Mouse (Mus musculus) adrenal gland, adult 18-20 months (tissue): Measurements from ENCODE around the gene Tarbp1. TPM values are rescaled to one million over a fixed set of nuclear protein-coding genes. Genes with fewer than 3 reads are reported as not detected.
A peak's percentile ranks its signal among the peaks of the same experiment; 100 is the strongest.
"Not testable (repeated sequence)": the region's sequence is repeated elsewhere in the genome, so short reads cannot be mapped to it uniquely, and the experiment has no call there.

Experiments used
- DNase-seq, 2 experiments: peaks; one replicate each; pipeline ENCODE4 v3.0.0; 2021 to 2022; ENCODE audit warnings: low spot score in 2 of 2
- total RNA-seq, 2 experiments: library from RNA; stranded (reverse); gene quantifications; 1 replicate in 1 of 2; 2 replicates in 1 of 2; pipeline ENCODE4 v1.2.3; 2021

Gene Tarbp1
- total RNA-seq, 2 experiments from 2014 or later: 4.4 to 6.0 TPM

DNA sequence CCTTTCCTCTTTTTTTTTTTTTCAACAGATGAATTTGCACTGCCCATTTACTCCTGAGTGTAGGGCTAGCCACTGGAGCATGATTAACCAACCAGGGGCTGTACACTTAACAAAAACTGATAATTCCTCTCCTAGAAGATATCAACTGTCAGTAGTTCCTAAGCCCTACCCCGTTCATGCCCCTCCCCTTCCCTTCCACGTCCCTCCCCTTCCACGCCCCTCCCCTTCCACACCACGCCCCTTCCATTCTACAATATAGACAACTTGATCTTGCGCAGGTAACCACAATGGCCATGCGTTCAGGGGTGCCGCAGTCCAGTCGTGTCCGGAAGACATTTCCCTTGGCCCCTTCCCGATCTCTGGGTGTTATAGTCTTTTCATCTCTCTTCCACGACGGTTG, 20.6 kb upstream of the Tarbp1 start:
- no peak for DNase-seq

GRCm38 (mm10) chr8:126494160-126495110, 19.6 kb upstream of the Tarbp1 start:
- DNase-seq: no peak

- DNase-seq: peak; percentile 78 to 79
Measured at GRCm38 (mm10) chr8:126482938-126483337, 8.1 kb upstream of the Tarbp1 start.

- DNase-seq: no peak
Measured at GRCm38 (mm10) chr8:126482348-126482720, 7.5 kb upstream of the Tarbp1 start.

- peak in 1 of 2 experiments; percentile 56 for DNase-seq
Measured at GRCm38 (mm10) chr8:126481494-126482347, 6.9 kb upstream of the Tarbp1 start.

GRCm38 (mm10) chr8:126480366-126480765, 5.5 kb upstream of the Tarbp1 start:
- DNase-seq: no peak

DNA sequence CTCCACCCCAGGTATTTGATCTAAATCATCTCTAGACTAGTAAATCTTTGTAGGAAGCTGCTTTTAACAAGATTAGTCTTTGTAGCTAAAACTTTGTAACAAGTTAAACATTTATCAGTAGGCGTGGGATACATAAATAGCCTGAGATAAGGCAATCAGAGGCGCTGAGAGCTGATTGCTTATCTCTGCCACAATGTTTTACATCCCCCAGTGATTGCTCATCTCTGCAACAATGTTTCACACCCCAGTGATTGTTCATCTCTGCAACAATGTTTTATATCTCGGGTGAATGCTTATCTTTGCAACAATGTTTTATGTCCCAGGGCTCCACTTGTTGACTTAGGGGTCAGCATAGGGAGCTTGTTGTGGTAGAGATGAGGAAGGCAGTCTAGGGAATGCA, 3.8 kb upstream of the Tarbp1 start:
- no peak for DNase-seq

DNA sequence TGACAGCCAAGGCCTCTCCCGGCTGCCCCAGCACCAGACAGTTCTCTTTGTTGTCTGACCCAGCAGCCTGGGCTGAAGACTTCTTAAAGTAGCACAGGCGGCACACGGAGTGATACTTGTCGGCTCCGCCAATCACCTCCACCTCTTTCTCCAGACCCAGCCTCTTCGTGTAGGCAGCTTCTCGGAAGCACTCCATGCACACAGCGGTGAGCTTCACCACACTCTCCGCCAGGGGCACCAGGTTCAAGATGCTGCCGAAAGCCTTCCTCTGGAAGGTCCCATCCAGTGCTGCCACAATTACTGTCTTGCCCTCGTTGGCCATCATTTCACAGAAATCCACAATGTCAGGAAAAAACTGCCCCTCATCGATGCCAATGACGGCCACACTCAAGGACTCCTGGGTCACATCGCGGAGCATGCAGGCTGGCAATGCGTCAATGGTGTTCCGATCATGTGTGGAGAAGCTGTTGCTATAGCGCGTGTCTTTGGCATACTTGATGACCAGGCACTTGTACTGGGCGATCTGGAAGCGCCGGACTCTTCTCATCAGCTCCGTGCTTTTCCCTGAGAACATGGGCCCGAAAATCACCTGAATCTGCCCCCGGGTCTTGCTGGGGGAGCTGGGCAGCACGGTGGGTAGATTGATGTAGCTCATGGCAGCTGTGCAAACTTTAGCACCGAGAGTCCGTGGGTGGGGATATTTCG, 1.4 kb upstream of the Tarbp1 start:
- not testable (repeated sequence) for DNase-seq

DNA sequence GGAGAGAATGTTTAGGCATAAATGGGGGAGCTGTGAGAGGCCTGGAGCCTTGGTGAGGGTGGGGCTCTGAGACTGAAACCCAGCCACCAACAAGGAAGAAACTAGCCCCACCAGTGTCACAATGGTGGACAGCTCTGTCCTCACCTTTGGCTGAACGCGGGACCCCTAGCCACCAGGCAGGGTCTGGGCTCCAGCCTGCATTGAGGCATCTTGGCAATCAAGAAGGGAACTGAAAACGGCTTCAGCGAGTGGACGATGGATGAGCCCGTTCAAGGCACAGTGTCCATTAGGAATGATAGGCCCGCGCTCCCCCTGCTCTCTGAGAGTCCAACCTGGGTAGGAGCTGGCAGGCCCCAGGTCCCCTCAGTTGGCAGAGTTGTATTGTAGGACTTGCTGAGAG, 873 bp upstream of the Tarbp1 start:
- DNase-seq: not testable (repeated sequence)

GRCm38 (mm10) chr8:126473802-126474298, 1.0 kb downstream of the Tarbp1 start:
- no peak for DNase-seq

- no peak for DNase-seq
Measured at GRCm38 (mm10) chr8:126464071-126464470, 10.8 kb downstream of the Tarbp1 start.

DNA sequence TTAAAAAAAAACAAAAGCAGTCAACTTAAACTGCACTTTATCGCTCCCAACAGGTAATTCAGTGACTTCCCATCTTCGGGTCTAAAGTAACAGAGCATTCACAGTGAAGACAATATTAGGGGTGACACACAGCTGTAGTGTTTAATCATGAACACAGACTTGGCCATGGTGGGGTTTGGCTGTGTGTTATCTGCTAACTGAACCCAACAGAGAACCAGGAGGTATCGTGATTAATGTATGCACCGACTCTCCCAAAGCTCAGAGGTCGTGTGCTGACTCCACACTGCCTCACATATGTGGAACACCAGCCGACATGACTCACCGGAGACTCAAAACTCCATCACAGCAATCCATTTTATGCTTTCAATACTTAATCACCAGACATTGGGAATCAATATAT, 13.1 kb downstream of the Tarbp1 start:
- no peak for DNase-seq

- DNase-seq: peak; percentile 52 to 71
Measured at GRCm38 (mm10) chr8:126460274-126460673, 14.6 kb downstream of the Tarbp1 start.

GRCm38 (mm10) chr8:126455383-126455782, 19.5 kb downstream of the Tarbp1 start:
- no peak for DNase-seq

DNA sequence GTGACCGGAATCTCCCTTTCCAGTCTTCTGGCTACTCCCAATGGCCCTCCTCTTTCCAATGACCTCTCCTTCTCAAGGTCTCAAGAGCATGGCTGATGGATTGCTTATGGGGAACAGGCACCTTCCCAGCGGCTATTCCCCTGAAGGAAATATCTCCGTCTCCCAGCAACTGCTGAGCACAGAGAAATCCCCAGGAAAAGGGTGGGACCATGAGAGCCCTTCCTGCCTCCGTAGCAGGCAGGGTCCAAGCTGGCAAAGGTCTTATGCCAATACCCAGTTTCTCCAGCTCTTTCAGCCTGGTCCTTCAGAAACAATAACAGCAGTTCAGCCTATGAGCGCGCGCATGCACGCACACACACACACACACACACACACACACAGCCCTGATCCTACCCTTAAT, 23.7 kb downstream of the Tarbp1 start:
- no peak for DNase-seq

DNA sequence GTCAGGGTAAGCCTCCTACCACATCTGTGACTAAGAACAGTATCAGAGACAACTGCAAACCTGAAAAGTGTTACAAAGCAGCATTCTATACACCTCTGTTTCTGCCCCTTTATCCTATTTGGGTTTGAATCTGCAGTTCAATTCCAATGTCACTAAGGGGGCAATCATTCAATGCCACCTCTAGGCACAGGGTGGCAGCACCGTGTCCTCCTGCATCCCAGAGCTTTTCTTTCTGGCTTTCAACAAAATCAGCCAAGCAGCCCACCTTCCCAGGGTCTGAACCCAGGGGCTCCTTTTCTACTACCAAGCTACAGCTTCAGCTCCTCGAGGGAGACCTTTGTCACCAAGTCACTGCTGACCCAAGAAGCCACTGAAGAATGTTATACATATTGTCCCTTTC, 35.9 kb downstream of the Tarbp1 start:
- DNase-seq: no peak

- no peak for DNase-seq
Measured at GRCm38 (mm10) chr8:126433827-126434226, 41.0 kb downstream of the Tarbp1 start.

DNA sequence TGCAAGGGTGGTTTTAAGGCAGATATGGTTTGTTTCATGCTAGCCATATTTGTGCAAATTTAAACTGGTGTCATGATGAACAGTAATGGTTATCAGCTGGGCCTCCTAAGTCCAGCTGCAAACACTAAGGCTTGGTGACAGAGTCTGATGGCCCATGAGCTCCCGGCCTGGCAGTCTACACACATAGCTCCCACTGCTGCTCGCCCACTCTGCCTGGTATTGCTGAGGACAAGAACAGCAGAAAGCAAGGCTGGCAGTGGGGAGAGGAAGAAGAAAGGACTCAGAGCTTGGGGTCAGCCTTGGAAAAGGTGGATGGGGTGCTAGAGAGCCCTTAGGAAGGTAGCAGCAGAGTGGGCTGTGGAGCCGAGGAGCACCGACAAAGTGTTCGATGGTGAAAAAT, 45.2 kb downstream of the Tarbp1 start:
- DNase-seq: no peak

- no peak for DNase-seq
Measured at GRCm38 (mm10) chr8:126424946-126425345, 49.9 kb downstream of the Tarbp1 start.

- DNase-seq: no peak
Measured at GRCm38 (mm10) chr8:126424163-126424562, 50.7 kb downstream of the Tarbp1 start.

- no peak for DNase-seq
Measured at GRCm38 (mm10) chr8:126422920-126423300, 52.0 kb downstream of the Tarbp1 start.
